Mouse (Mus musculus): ENCODE measurements around the gene Chrm4. TPM values are rescaled to one million over a fixed set of nuclear protein-coding genes. Genes with fewer than 3 reads are reported as not detected.

Chrm4 gene
- total RNA-seq, 2 experiments from 2014 or later, result 22.1 to 26.0 TPM

- no peak for DNase-seq (ENCODE audit: low spot score in 2 of 2)
- TF ChIP-seq CTCF (conservative IDR thresholded peaks at IDR 0.05), result no peak
- Histone ChIP-seq H3K4me3 (no peak overlapping the region), H3K27ac (no peak overlapping the region)
These were observed 7.9 kb downstream of the Chrm4 start for GRCm38 (mm10) chr2:91934826-91935525.

GRCm38 (mm10) chr2:91936154-91936553 lies 9.1 kb downstream of the Chrm4 start:
- TF ChIP-seq CTCF (conservative IDR thresholded peaks at IDR 0.05), result no peak
- DNase-seq (ENCODE audit: low spot score in 2 of 2), result no peak
- H3K27ac ChIP-seq, result no peak overlapping the region
- no peak overlapping the region for H3K4me3 ChIP-seq

- TF ChIP-seq CTCF (conservative IDR thresholded peaks at IDR 0.05), result no peak
- no peak for DNase-seq (ENCODE audit: low spot score in 2 of 2)
- Histone ChIP-seq H3K27ac (no peak overlapping the region), H3K4me3 (no peak overlapping the region)
These were observed 12.4 kb downstream of the Chrm4 start for GRCm38 (mm10) chr2:91939303-91939935.

- DNase-seq (ENCODE audit: low spot score in 2 of 2), result no peak
- H3K27ac ChIP-seq, result no peak overlapping the region
- TF ChIP-seq CTCF (conservative IDR thresholded peaks at IDR 0.05), result peak; percentile 66
- no peak overlapping the region for H3K4me3 ChIP-seq
These were observed 15.3 kb downstream of the Chrm4 start for GRCm38 (mm10) chr2:91942356-91942755.

- H3K27ac ChIP-seq, result peak overlapping the region; percentile 93; the same call in 1 of the 2 replicates
- peak; percentile 90 for TF ChIP-seq CTCF (conservative IDR thresholded peaks at IDR 0.05)
- H3K4me3 ChIP-seq, result peak overlapping the region; percentile 12; the same call in 1 of the 2 replicates
- DNase-seq (ENCODE audit: low spot score in 2 of 2), result peak; percentile 80 to 87
These were observed 17.3 kb downstream of the Chrm4 start for GRCm38 (mm10) chr2:91944170-91944950.

GRCm38 (mm10) chr2:91945483-91945882 lies 18.4 kb downstream of the Chrm4 start, which contains the start of gene Gm9821:
TSS of gene Gm9821 (plus strand) at chr2:91945703.
- DNase-seq (ENCODE audit: low spot score in 2 of 2), result no peak
- no peak for TF ChIP-seq CTCF (conservative IDR thresholded peaks at IDR 0.05)
- H3K27ac ChIP-seq, result peak within 1 kb of the TSS; percentile 93
- no peak within 1 kb of the TSS for H3K4me3 ChIP-seq

GRCm38 (mm10) chr2:91946836-91947235 lies 19.8 kb downstream of the Chrm4 start:
- no peak overlapping the region for H3K4me3 ChIP-seq
- peak overlapping the region; percentile 93 for H3K27ac ChIP-seq
- no peak for TF ChIP-seq CTCF (conservative IDR thresholded peaks at IDR 0.05)
- no peak for DNase-seq (ENCODE audit: low spot score in 2 of 2)

- peak overlapping the region; percentile 93 for H3K27ac ChIP-seq
- no peak for DNase-seq (ENCODE audit: low spot score in 2 of 2)
- peak overlapping the region; percentile 19 for H3K4me3 ChIP-seq
- no peak for TF ChIP-seq CTCF (conservative IDR thresholded peaks at IDR 0.05)
These were observed 20.5 kb downstream of the Chrm4 start for GRCm38 (mm10) chr2:91947397-91948150.

GRCm38 (mm10) chr2:91948151-91948509 lies 21.1 kb downstream of the Chrm4 start:
- TF ChIP-seq CTCF (conservative IDR thresholded peaks at IDR 0.05), result no peak
- peak overlapping the region; percentile 93 for H3K27ac ChIP-seq
- no peak for DNase-seq (ENCODE audit: low spot score in 2 of 2)
- H3K4me3 ChIP-seq, result peak overlapping the region; percentile 19

- no peak overlapping the region for H3K4me3 ChIP-seq
- TF ChIP-seq CTCF (conservative IDR thresholded peaks at IDR 0.05), result no peak
- DNase-seq (ENCODE audit: low spot score in 2 of 2), result no peak
- peak overlapping the region; percentile 93 for H3K27ac ChIP-seq
These were observed 21.8 kb downstream of the Chrm4 start for GRCm38 (mm10) chr2:91948792-91949241.

- Histone ChIP-seq H3K27ac (peak overlapping the region; percentile 93), H3K4me3 (peak overlapping the region; percentile 37)
- no peak for TF ChIP-seq CTCF (conservative IDR thresholded peaks at IDR 0.05)
- no peak for DNase-seq (ENCODE audit: low spot score in 2 of 2)
These were observed 22.6 kb downstream of the Chrm4 start for GRCm38 (mm10) chr2:91949411-91950274.

Measured in layer of hippocampus, adult 2 months (tissue).